Mouse (Mus musculus): ENCODE results near the gene Vezt. TPM values are rescaled to one million over a fixed set of nuclear protein-coding genes. Genes with fewer than 3 reads are reported as not detected.

The Vezt gene
- polyA plus RNA-seq, 1 experiment = 38.9 TPM

GRCm38 (mm10) chr10:94066896-94067295 lies 31.3 kb upstream of the Vezt start:
- Histone ChIP-seq H3K27ac (ENCODE audit: insufficient read depth, low read length) (peak overlapping the region; percentile 74; the same call in 1 of the 2 replicates), H3K4me1 (ENCODE audit: control insufficient read depth, insufficient read depth, low read length) (no peaks in the 10 kb centered on the region), H3K4me3 (ENCODE audit: insufficient read depth, low read length) (no peak overlapping the region)
- TF ChIP-seq CTCF (IDR thresholded peaks at IDR 0.05; ENCODE audit: extremely low read depth, insufficient read depth, low read length) (no peak), POLR2A (IDR thresholded peaks at IDR 0.05; ENCODE audit: extremely low read depth, insufficient read depth, low read length) (no peak)

- Histone ChIP-seq H3K4me3 (ENCODE audit: insufficient read depth, low read length) (no peak overlapping the region), H3K4me1 (ENCODE audit: control insufficient read depth, insufficient read depth, low read length) (no peaks in the 10 kb centered on the region), H3K27ac (ENCODE audit: insufficient read depth, low read length) (no peak overlapping the region)
- TF ChIP-seq CTCF (IDR thresholded peaks at IDR 0.05; ENCODE audit: extremely low read depth, insufficient read depth, low read length) (no peak), POLR2A (IDR thresholded peaks at IDR 0.05; ENCODE audit: extremely low read depth, insufficient read depth, low read length) (no peak)
Observed at GRCm38 (mm10) chr10:94062357-94062756, 26.7 kb upstream of the Vezt start.

- peaks cover 2% of the 10 kb centered on the region; the same call in 1 of the 2 replicates for H3K4me1 ChIP-seq (ENCODE audit: control insufficient read depth, insufficient read depth, low read length)
- no peak overlapping the region for H3K27ac ChIP-seq (ENCODE audit: insufficient read depth, low read length)
- no peak overlapping the region for H3K4me3 ChIP-seq (ENCODE audit: insufficient read depth, low read length)
- TF ChIP-seq CTCF (IDR thresholded peaks at IDR 0.05; ENCODE audit: extremely low read depth, insufficient read depth, low read length) = no peak
- no peak for TF ChIP-seq POLR2A (IDR thresholded peaks at IDR 0.05; ENCODE audit: extremely low read depth, insufficient read depth, low read length)
Observed at GRCm38 (mm10) chr10:94060190-94060589, 24.6 kb upstream of the Vezt start.

- TF ChIP-seq CTCF (IDR thresholded peaks at IDR 0.05; ENCODE audit: extremely low read depth, insufficient read depth, low read length) (no peak), POLR2A (IDR thresholded peaks at IDR 0.05; ENCODE audit: extremely low read depth, insufficient read depth, low read length) (no peak)
- H3K4me3 ChIP-seq (ENCODE audit: insufficient read depth, low read length) = no peak overlapping the region
- peaks cover 2% of the 10 kb centered on the region; the same call in 1 of the 2 replicates for H3K4me1 ChIP-seq (ENCODE audit: control insufficient read depth, insufficient read depth, low read length)
- H3K27ac ChIP-seq (ENCODE audit: insufficient read depth, low read length) = no peak overlapping the region
Observed at GRCm38 (mm10) chr10:94059618-94060055, 24.0 kb upstream of the Vezt start.

- H3K4me3 ChIP-seq (ENCODE audit: insufficient read depth, low read length) = no peak overlapping the region
- H3K4me1 ChIP-seq (ENCODE audit: control insufficient read depth, insufficient read depth, low read length) = peaks cover 2% of the 10 kb centered on the region; the same call in 1 of the 2 replicates
- no peak overlapping the region for H3K27ac ChIP-seq (ENCODE audit: insufficient read depth, low read length)
- TF ChIP-seq POLR2A (IDR thresholded peaks at IDR 0.05; ENCODE audit: extremely low read depth, insufficient read depth, low read length) = no peak
- no peak for TF ChIP-seq CTCF (IDR thresholded peaks at IDR 0.05; ENCODE audit: extremely low read depth, insufficient read depth, low read length)
Observed at GRCm38 (mm10) chr10:94056487-94056886, 20.9 kb upstream of the Vezt start.

- H3K4me1 ChIP-seq (ENCODE audit: control insufficient read depth, insufficient read depth, low read length) = no peaks in the 10 kb centered on the region
- TF ChIP-seq POLR2A (IDR thresholded peaks at IDR 0.05; ENCODE audit: extremely low read depth, insufficient read depth, low read length) (no peak), CTCF (IDR thresholded peaks at IDR 0.05; ENCODE audit: extremely low read depth, insufficient read depth, low read length) (no peak)
- H3K27ac ChIP-seq (ENCODE audit: insufficient read depth, low read length) = no peak overlapping the region
- no peak overlapping the region for H3K4me3 ChIP-seq (ENCODE audit: insufficient read depth, low read length)
Observed at GRCm38 (mm10) chr10:94050736-94051135, 15.1 kb upstream of the Vezt start.

GRCm38 (mm10) chr10:94049121-94049520 lies 13.5 kb upstream of the Vezt start:
- Histone ChIP-seq H3K4me3 (ENCODE audit: insufficient read depth, low read length) (no peak overlapping the region), H3K27ac (ENCODE audit: insufficient read depth, low read length) (no peak overlapping the region), H3K4me1 (ENCODE audit: control insufficient read depth, insufficient read depth, low read length) (no peaks in the 10 kb centered on the region)
- no peak for TF ChIP-seq CTCF (IDR thresholded peaks at IDR 0.05; ENCODE audit: extremely low read depth, insufficient read depth, low read length)
- no peak for TF ChIP-seq POLR2A (IDR thresholded peaks at IDR 0.05; ENCODE audit: extremely low read depth, insufficient read depth, low read length)

- H3K27ac ChIP-seq (ENCODE audit: insufficient read depth, low read length) = no peak overlapping the region
- TF ChIP-seq CTCF (IDR thresholded peaks at IDR 0.05; ENCODE audit: extremely low read depth, insufficient read depth, low read length) (no peak), POLR2A (IDR thresholded peaks at IDR 0.05; ENCODE audit: extremely low read depth, insufficient read depth, low read length) (no peak)
- H3K4me1 ChIP-seq (ENCODE audit: control insufficient read depth, insufficient read depth, low read length) = no peaks in the 10 kb centered on the region
- H3K4me3 ChIP-seq (ENCODE audit: insufficient read depth, low read length) = no peak overlapping the region
Observed at GRCm38 (mm10) chr10:94047845-94048559, 12.4 kb upstream of the Vezt start.

GRCm38 (mm10) chr10:94047024-94047423 lies 11.4 kb upstream of the Vezt start:
- no peaks in the 10 kb centered on the region for H3K4me1 ChIP-seq (ENCODE audit: control insufficient read depth, insufficient read depth, low read length)
- no peak overlapping the region for H3K27ac ChIP-seq (ENCODE audit: insufficient read depth, low read length)
- TF ChIP-seq CTCF (IDR thresholded peaks at IDR 0.05; ENCODE audit: extremely low read depth, insufficient read depth, low read length) (no peak), POLR2A (IDR thresholded peaks at IDR 0.05; ENCODE audit: extremely low read depth, insufficient read depth, low read length) (no peak)
- no peak overlapping the region for H3K4me3 ChIP-seq (ENCODE audit: insufficient read depth, low read length)

- no peaks in the 10 kb centered on the region for H3K4me1 ChIP-seq (ENCODE audit: control insufficient read depth, insufficient read depth, low read length)
- no peak for TF ChIP-seq POLR2A (IDR thresholded peaks at IDR 0.05; ENCODE audit: extremely low read depth, insufficient read depth, low read length)
- no peak for TF ChIP-seq CTCF (IDR thresholded peaks at IDR 0.05; ENCODE audit: extremely low read depth, insufficient read depth, low read length)
- H3K27ac ChIP-seq (ENCODE audit: insufficient read depth, low read length) = no peak overlapping the region
- no peak overlapping the region for H3K4me3 ChIP-seq (ENCODE audit: insufficient read depth, low read length)
Observed at GRCm38 (mm10) chr10:94045301-94045700, 9.7 kb upstream of the Vezt start.
